Mouse (Mus musculus) yolk sac, embryonic 10.5 days (tissue): ENCODE results near the gene Smap2.
A peak's percentile ranks its signal among the peaks of the same experiment; 100 is the strongest.

Experiments
- DNase-seq: peaks from one replicate; pipeline ENCODE4 v3.0.0-alpha.2; 2017; ENCODE audit warnings: low spot score

Smap2 gene

DNA sequence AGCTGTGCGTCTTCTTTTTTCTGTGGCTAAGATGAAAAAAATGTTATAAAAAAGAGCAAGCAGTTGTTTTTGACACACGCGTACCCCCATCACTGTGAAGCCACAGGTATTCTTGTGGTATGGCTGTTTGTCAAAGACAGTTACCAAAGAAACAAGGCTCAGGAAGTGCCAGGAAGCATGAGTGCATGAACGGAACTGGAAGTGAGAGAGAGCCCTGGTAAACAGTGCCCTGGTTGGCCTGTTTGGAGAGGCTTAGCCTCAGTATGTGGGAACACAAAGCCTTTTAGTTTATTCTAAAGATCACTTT is 41.7 kb downstream of the Smap2 start:
- no peak for DNase-seq

DNA sequence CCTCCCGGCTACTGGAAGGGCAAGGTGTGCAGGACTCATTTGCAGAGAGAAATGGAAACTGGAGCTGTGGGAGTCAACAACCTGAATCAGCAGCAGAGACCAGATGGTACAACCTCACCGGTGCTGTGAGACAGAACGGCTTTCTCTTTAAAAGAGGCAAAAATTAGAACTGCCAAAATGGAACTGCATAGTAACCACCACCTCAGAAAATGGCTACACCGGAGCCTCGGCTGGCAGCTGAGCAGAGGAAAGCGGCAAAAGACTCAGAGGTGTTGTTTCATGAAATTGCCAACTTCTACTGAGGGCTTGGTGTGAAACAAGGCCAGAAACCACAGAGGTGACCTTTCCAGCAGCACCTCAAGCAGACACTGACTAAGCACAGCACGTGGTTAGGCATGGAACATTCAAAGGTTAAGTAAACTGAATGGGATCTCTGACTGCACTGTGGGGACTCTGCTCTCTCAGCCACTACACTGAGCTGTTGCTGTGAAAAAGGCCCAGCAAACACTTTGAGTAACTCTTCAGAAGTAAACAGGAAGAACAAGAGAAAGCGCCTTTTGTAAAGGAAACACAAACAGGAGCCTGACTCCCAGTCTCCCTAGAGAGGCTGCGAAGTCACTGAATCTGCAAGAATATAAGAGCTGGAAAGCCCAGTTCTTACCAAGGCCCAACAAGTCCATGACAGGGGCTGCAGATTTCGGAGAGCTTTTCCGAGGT is 42.2 kb downstream of the Smap2 start:
- peak; percentile 76 for DNase-seq

DNA sequence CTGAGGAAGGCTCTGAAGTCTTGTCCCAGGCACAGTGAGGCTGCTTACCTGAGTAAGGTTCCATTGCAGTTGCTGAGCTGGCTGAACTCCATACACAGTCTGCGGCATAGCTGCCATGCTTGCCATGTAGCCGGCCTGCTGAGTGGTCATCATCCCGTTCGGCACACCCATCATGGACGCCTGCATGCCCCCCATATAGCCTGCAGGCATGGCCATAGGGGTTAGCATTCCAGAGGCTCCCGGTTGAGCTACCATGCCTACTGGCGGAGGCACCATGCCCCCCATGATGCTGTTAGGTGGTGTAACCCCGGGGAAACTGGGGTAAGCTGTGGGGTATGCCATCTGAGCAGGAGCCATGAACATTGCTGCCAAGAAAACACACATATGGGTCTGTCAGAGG is 45.2 kb downstream of the Smap2 start:
- no peak for DNase-seq

DNA sequence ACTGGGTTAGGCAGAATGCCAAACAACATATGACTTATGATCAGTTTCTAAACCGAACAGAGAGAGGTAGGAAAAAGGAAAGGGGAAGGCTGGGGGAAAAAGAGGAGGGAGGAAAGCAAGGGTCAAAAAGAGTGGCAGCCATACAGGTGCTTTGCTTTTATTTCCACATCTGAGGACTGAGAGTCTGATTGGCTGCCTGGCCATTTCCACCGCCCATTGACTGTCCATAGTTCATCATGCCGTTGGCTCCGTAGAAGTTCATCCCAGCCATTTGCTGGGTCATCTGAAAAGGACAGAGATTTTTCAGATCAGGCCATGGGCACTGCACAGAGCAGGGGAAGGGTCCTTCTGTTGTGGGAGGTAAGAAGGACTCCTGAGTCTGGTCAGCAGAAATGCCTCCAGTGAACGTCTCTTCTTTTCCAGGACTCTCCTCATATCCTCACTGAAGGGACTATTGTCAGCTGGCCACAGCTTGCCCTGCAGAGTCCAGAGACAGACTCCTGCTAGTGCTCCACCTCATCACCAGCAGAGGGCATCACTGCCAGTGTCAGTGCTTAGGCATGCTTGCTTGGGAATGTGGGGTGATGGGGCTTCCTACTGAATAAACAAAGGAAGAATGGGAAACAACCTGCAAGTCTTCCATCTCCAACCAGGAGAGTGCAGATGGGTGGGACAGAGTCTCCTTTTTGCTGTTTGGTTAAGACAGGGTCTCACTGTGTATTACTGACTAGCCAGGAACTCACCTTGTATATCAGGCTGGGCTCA is 47.5 kb downstream of the Smap2 start:
- no peak for DNase-seq

DNA sequence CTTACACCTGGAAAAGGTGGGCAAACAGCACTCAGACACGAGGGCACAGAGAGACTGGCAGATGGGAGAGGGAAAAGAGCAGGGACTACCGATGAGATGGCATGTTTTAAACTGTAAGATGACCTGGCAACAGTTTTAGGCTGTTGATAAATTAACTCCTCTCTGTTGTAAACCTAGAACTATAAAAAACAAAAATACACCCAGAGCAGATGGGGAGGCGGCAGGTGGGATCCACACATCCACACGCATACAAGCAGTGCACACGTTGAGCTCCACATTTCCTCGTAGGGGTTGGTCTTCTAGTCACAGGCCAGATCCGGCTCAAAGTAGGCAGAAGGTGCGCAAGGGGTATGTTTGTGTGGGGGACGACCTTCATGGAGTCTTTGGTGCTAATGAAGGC is 48.6 kb downstream of the Smap2 start:
- DNase-seq = no peak

DNA sequence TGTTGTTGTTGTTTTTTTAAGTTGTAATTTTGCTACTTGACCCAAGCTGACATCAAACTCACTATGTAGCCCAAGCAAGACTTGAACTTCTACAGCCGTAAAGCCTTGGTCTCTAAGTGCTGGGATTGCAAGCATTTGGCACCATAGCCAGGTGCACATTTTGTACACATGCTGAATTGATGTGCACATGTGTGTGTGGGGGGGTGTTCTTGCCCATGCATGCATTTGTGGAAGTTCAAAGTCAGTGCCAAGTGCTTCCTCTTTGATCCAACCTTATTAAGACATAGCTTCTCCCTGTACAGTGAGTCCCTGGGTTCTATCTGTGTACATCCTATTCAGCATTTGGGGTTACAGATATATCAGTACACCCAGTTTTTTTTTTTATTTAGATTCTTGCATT is 61.5 kb downstream of the Smap2 start:
- no peak for DNase-seq

DNA sequence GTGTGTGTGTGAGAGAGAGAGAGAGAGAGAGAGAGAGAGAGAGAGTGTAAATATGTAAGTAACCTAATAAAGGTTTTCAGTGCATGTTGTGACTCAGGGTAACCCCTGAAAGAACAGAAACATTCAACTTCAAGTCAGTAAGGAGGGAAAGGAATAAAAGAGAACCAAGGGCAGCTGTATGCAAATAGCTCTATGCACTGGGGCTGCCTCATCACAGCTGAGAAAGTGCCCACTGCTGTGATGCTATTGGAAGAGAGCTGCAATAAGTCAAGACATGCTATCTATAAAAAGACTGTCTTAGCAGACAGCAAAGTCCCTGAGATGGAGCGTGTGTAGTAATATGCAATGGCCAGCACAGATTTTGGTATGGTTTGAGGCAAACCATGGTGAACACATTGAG is 63.4 kb downstream of the Smap2 start:
- DNase-seq = no peak

DNA sequence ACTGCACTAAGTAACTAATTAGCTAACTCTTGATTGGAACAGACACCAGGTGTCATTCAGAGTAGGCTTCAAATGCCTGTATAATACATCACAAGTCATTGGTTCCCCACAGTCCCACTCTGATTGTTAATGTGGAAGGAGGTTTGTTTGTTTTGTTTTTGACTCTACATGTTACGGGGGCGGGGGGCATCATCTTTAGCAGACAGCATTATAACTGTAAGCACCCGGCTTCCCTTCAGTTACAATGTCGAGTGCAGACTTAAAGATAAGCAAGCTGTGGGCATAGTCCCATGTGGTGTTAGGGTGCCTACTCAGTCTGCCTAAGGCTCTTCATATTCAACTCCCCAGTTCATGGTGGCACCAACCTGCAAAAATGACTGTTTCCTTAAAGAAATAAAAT is 64.0 kb downstream of the Smap2 start:
- DNase-seq = no peak

DNA sequence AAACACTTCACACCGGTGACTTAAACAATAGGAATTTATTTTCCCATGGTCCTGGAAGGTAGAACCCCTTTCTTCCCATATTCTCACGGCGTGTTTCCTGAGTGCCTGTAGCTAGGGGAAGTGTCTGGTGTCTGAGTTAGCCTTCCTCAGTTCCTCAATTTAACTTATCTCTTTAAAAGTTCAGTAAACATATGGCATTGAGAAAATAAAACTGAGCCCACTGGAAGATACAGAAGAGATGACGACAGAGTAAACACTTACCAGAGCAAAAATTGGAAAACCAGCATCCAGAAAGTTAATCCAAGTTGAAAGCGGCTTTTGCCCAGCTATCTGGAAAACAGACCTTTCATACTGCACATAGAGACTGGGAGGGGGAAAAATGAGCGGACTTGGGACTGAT is 64.9 kb downstream of the Smap2 start:
- peak; percentile 18 for DNase-seq

DNA sequence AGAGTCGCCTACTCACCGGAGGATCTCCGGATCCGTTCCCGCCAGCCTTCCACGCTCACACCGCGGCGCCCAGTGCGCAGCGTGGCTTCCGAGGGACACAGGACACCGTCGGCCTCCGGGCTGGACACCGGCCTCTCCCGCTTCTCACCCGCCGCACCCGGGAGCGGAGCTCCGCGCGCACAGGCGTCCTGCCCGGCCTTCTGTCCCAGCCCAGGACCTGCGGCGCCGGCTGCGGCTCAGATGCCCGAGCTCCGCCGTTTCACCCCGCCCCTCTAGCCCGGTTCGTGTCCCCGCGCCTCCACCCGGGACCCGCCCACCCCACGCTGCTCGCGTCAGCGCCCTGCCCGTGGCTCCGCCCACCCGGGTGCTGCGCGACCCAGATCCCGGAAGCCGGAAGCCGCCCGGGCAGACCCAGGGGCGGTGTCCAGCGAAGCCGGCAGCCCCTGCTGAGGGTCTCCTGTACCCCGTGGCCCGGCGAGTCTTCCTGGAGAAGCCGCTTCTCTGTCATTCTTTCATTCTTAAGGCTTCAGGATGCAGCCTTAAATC is 65.5 kb downstream of the Smap2 start, which contains the start of gene Zfp69:
Gene Zfp69, minus strand, starts transcription at position 272 of the 546 bp plus-strand sequence.
- DNase-seq = peak; percentile 93

DNA sequence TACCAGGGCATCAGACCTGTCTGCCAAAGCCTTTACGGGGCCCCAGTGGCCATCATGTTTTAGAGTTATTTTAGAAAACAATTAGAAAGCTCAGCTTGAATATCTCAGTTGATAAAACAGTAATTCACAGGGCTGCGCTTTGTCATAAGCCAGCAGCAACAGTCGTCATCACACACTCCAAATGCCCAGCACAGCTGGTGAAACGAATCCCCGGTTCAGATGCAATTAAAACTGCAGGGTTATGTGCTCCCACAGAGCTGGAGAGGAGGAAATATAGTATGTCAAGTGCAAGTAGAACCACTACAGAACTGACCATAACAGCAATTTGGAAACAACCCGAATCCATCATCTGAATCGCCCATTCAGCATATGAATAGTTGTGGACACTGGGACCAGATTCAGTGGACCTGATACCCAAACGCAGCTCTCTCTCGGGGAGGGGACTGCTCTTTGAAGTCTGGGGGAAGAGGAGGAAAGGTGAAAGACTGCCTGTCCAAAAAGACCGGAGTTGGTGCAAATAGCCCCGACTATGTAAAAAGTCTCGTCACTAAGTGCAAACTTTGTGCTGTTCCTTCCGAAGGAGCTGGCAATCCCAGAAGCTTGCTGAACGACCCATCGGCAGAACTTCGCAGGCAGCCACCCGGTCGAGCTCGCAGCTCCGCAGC is 66.2 kb downstream of the Smap2 start:
- no peak for DNase-seq

DNA sequence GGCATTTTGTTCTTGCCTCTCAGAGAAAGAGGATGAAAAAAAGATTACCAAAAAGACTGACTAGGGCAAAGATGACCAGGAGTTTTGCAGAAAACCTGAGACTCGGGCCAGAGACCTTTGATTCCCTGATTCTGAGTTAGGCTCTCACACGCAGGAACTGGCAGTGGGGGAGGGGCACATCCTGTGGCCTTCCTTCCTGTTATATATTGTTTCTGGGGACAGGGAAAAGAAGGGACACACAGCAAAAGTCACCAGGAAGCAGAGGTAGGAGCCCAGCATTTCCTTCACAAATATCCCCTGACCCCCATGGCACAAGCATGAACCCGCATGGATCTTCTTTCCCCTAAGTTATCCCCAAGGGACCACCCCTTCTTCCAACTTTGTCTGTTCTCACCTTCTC is 68.1 kb downstream of the Smap2 start:
- peak; percentile 48 for DNase-seq

DNA sequence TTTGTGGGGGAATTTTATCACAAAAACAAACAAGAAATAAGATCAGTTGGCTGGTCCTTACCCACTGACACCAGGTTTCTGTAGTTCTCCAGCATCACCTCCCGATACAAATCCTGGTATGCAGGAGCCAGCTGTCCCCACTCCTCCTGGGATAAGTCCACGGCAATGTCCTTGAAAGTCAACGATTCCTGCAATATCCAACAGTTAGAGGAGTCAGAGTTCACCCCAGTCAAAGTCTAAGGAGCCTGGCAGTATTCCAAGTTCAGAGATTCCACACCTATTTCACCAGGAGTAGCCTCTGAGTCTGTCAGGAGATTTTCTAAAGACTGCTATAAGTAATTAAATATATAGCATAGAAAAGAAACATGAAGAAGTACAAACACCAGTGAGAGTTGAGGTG is 82.0 kb downstream of the Smap2 start:
- DNase-seq = peak; percentile 20

DNA sequence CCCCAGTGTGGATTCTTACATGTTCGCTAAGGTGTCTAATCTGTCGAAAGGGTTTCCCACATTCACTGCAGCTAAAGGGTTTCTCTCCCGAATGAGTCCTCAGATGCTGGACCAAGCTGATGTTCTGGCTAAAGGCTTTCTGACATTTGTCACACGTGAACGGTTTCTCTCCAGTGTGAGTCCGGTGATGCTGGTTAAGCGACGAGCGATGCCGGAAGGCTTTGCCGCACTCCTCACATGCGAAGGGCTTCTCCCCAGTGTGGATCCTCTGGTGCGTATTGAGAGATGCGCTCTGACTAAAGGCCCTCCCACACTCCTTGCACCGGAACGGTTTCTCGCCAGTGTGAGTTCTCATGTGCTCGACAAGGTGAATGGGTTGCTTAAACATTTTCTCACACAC is 86.3 kb downstream of the Smap2 start:
- no peak for DNase-seq

DNA sequence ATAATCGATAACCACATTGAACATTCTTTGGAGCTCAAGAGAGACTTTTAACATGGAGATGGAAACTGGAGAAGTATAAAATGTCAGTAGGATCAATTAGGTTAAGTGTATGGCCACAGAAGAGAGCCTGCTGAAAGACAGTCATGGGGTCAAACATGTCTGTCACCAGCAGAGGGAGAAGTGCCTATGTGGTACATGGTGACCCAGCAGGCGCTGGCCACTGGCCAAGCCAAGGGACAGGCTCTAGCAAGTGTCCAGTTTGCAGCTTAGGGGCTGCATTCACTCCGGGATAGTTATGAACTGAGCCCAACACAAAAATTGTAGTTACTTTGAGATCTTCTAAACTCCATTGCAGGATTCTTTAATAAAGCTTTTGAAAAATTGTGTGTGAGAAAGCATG is 88.4 kb downstream of the Smap2 start:
- DNase-seq = no peak

DNA sequence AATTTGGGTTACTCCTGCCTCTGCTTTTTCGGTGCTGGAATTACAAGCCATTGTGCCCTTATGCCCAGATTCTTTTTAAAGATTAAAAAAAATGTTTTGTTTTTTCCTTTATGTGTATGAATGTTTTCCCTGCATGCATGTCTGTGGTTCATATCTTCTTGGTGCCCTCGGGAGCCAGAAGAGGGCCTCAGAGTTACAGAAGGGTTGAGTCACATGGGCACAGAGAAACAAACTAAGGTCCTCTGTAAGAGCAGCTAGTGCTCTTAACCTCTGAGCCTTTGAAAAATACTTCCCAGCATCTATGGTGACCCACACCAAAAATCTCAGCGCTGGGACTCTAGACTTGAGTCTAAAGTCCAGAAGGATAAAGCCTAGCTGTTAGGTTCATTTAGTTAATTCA is 91.7 kb downstream of the Smap2 start:
- peak; percentile 39 for DNase-seq

DNA sequence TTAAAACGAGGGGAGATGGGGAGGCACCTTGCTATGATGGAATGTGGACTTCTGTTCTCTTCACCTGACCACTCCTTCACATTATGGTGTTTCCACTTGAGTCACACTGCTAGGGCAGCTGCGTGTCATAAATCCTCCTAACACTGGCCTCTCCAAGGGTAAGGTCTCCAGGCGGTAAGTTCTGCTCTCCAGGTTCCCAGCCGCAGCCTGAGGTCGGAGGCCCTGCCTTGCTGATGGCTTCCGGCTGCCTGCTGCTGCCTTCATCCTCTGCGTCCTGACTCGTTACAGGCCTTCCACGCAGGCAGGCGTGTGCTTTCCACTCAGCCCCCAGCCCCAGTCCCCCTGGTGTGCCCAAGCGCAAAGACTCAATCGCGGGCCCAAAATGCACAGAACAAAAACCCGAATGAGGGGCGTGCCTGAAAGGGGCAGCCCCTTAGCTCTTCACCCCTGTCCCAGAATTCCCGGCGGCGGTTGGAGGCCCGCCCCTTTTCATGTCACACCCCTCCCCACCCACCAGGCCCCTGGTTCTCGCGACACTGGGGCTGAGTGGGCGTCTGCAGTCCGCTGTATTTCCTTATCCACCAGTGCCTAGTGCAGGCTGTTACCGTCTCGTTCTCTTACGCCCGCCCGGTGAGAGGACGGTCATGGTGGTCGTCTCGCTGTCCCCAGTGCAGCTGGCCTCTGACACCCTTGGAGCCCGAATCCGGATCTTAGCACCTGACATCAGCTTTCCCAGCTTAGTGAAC is 92.3 kb downstream of the Smap2 start, which contains the start of gene Exo5:
Gene Exo5, minus strand, starts transcription at position 464 of the 746 bp plus-strand sequence.
- peak; percentile 95 for DNase-seq

DNA sequence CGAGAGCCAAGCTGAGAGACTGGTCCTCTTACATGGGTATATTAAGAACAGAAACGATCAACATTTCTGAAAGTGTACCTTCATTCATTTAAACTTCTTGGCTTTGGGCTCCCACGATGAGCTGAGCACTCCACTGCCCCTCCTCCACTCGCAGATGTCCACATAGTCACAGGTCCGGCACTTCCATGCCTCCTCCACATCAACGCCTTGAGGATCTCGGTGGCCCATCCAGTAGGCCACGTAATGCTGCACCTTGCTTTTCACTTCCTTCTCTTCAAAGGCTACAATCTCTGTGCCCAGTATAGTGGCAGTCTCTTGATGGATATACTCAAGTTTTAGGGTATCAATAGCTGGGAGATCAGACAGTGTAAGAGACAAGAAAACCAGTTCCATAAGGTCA is 95.6 kb downstream of the Smap2 start:
- DNase-seq = no peak
